Mouse (Mus musculus): ENCODE measurements around the gene Lag3.
A peak's percentile ranks its signal among the peaks of the same experiment; 100 is the strongest.

The Lag3 gene

DNA sequence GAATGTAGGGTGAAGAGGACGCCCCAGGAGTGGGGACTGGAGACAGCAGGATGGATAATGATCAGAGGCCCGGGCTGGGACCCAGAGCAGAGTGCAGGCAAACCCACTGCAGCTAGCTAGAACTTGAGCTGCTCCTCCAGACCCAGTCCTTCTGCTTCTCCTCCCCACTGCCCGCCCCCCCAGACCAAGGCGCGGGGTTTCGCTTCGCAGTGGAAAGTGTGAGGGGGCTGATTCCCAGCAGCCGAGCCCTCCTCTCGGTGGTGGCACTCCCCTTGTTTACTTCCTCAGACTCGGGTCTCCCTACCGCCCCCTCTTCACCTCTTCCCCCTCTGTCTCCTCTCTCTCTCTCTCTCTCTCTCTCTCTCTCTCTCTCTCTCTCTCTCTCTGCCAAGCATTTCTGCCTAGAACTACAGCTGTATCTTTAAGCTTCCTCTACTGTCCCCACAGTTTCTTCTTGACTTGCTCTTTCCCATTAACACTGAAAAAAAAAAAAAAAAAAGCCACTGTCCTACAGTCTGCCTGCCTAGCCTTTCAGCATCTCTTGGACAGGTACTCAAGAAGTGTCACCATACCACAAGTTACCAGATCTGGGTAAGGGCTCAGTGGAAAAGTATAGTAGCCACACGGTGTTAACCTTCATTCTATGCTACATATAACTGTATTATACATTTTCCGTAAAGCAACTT is at the start of gene Lag3:
Gene Lag3 (minus strand): TSS at position 173 of the 686 bp plus-strand sequence.
- no peak for DNase-seq

DNA sequence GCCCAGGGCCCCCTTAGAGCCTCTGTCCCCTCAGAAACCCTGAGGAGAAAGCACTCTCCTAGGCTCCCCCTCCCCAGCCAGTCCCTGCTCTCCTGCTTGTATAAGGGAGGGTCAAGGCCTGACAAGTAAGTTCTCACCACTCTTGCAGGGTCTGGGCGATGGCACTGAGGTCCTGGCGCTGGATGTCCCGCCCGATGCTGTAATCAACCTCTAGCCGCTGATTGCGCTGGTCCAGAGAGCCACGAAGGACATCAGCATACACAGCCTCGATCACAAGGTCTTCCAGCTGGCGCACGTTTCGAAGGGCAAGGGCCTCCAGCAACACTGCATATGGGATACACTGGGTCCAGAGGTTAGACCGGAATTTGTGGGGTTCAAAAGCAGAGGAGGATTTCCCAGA is 49.5 kb upstream of the Lag3 start:
- DNase-seq: no peak

GRCm38 (mm10) chr6:124959960-124960359 is 48.5 kb upstream of the Lag3 start:
- DNase-seq: no peak

DNA sequence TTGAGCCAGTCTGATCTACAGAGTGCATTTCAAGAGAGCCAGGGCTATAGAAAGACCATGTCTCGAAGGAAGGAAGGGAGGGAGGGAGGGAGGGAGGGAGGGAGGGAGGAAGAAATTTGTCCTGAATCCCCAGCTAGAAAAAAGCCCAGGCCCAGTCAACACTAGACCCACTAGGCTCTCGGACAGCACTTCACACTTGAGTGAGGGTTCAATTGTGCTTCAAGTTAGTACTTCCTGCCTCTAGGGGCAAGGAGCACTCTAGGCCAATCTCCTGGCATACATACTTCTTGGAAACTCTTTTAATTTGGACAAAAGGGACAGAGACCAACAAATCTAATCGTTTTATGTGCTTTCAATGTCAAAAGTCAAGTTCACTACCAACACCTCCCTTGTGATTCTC is 46.6 kb upstream of the Lag3 start:
- no peak for DNase-seq

GRCm38 (mm10) chr6:124955212-124955611 is 43.7 kb upstream of the Lag3 start:
- no peak for DNase-seq

GRCm38 (mm10) chr6:124953991-124954715 is 42.6 kb upstream of the Lag3 start:
- DNase-seq: no peak

DNA sequence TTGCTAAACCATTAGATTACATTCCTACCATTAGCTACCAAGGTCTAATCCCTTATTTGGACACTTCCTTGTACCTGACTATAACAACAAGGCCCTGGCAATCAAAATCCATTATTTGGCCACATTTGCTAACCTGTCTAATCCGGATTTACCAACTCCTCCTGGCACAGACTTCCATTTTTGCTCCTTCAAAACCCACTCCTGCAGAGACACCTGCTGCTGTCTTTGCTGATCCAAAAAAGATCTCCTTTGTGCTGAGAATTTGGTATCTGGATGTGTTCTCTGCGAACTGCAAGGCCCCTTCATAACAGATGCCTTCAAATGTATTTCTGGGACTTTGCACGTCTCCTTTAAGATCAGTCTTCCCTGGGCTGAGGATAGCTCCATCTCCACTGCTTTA is 32.0 kb upstream of the Lag3 start:
- DNase-seq: no peak

DNA sequence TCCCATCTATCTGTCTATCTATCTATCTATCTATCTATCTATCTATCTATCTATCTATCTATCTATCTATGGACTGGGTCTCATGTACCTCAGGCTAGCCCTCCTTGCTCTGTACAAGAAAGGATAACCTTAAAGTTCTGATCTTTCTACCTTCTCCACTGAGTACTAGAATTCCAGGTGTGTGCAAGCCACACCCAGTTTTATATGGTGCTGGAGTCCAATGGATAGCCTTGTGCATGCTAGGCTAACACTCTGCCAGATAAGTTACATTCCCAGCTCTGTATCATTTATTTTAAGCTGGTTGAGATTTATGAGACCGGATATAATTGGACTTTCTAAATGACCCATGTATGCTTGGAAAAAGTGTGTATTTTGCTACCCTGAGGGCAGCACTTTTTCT is 30.2 kb upstream of the Lag3 start:
- DNase-seq: no peak

DNA sequence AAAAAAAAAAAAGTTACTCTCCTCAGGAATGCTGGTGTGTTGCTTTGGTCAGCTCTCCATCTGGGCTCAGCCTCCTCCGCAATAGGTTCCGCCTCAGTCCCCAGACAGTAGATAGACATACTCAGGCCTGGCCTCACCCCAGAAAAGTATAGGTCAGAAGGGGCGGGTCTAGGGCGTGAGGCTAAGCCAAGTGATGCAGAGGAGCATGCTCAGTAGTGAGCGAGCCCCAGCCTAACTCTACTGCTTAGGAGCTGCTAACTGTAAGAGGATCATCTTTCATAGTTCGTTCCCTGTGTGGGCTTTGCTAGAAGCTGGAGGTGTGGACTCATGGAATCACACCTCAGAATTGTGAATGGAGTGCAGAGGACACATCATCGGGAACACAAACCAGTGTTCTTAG is 27.0 kb upstream of the Lag3 start:
- DNase-seq: no peak

- DNase-seq: no peak
Observed at GRCm38 (mm10) chr6:124937493-124937892, 26.0 kb upstream of the Lag3 start.

DNA sequence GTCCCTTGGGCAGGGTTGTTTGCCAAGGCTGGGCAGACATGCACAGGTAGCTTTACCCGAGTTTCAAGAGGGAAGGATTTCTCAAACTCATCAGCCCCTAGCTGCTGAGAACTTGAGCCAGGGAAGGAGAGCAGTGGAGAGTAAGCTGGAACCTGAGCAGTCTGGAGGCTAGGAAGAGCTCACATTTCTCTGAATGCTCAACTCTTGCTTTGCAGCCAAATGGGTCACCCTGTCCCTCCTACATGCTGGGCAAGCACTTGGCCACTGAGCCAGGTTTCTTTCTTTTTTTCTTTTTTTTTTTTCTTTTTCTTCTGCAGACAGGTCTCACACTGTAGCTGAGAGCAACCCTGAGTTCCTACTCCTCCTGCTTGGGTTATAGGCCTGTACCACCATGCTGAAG is 25.2 kb upstream of the Lag3 start:
- no peak for DNase-seq

- DNase-seq: no peak
Observed at GRCm38 (mm10) chr6:124934670-124935069, 23.2 kb upstream of the Lag3 start.

- no peak for DNase-seq
Observed at GRCm38 (mm10) chr6:124933127-124933526, 21.6 kb upstream of the Lag3 start.

- DNase-seq: peak; percentile 3
Observed at GRCm38 (mm10) chr6:124932314-124932695, 20.8 kb upstream of the Lag3 start.

DNA sequence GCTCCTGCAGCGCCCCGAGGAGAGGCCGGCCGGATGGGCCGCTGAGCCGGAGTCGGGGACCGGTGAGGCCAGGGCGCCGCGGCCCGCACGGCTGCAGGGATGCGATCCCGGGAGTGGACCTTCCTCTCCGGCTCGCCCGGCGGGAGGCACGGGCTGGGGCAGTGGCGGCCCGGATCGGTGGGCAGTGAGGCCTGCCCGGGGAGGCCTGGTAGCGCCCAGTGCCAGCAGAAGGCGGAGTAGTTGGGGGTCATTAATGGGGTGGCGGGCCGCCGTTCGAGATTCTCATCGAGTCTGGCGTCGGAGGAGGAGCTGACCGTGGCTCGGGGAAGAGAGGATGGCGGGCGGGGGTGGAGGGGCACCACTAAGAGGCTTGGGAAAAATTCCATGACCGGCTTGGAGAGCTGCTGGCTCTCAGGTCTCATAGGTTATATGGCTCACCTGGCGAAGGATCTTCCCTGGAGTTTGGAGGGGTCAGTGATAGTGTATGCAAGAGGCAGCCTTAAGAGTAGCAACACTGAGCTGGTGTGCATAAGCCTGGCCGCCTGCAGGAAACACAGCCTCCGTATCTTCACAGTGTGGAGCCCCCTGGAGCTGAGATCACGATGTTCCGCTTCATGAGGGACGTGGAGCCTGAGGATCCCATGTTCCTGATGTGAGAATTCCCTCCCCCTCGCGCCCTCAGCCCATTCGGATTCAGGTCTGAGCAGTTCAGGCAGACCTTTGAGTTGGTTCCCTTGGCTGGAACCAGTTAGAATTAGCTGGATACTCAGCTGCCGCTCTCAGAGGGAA is 20.2 kb upstream of the Lag3 start:
- DNase-seq: peak; percentile 55

GRCm38 (mm10) chr6:124930754-124931524 is 19.4 kb upstream of the Lag3 start, which contains the start of gene Mlf2:
Mlf2 (plus strand) TSS chr6:124931386.
- peak; percentile 100 for DNase-seq

- peak; percentile 20 for DNase-seq
Observed at GRCm38 (mm10) chr6:124930231-124930630, 18.7 kb upstream of the Lag3 start.

DNA sequence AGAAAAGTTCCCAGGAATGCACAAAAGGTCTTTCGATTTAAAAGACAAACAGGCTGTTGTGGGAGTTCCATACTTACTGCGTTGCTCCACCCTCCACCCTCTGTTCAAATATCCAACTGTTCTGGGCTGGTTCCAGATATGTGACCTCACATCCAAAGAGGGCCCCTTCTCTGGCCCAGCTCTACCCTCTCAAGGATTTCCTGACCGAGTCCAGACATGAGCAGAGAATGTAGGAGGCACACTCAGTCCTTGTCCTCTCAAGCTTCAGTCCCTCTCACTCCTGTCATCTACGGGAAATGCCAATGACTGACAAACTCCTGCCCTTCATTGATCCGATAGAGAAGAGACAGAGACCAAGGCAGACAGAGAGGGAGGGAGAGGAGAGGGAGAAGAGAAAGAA is 14.4 kb upstream of the Lag3 start:
- no peak for DNase-seq

DNA sequence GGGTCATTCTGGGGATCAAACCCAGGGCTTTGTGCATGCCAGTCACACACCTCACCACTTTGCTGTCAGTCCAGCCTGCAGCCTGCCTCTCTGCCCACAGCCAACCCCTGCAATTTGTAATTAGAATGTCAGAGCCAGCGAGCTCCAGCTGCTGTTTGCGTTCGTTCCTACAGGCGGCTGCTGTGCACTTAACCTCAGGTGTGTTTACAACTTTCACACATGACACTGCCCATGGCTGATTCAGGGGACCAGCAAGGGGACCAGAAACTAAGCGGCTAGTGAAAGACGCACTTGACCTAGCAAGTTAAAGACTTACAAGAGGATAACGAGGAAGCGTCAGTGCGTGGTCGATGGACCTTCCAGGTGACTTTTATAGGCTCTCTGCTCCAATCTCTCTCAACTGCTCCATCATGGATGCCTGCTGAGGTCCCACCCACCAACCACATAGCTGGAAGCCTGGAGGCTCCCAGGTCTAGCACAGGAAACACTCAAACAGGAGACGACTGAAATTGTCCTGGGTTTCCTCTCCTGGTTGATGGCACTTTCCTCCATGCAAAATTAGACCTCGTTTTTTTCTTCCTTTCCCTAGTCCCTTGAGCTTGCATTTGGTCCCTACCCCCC is 13.8 kb upstream of the Lag3 start:
- DNase-seq: peak; percentile 7

DNA sequence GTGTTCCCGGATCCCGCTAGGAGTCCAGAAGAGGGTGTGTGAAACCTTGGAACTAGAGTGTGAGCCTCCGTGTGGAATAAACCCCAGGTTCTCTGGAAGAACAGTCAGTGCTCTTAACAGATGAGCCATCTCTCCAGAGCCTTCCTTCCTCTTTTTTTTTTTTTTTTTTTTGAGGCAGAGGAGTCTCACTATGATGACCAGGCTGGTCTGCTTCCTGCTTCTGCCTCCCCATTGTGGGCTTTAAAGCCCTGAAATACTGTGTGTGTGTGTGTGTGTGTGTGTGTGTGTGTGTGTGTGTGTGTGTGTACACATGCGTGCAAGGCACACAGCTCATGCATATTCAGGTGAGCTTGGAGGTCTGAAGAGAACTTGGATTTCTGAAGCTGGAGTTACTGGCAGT is 10.0 kb upstream of the Lag3 start:
- no peak for DNase-seq

DNA sequence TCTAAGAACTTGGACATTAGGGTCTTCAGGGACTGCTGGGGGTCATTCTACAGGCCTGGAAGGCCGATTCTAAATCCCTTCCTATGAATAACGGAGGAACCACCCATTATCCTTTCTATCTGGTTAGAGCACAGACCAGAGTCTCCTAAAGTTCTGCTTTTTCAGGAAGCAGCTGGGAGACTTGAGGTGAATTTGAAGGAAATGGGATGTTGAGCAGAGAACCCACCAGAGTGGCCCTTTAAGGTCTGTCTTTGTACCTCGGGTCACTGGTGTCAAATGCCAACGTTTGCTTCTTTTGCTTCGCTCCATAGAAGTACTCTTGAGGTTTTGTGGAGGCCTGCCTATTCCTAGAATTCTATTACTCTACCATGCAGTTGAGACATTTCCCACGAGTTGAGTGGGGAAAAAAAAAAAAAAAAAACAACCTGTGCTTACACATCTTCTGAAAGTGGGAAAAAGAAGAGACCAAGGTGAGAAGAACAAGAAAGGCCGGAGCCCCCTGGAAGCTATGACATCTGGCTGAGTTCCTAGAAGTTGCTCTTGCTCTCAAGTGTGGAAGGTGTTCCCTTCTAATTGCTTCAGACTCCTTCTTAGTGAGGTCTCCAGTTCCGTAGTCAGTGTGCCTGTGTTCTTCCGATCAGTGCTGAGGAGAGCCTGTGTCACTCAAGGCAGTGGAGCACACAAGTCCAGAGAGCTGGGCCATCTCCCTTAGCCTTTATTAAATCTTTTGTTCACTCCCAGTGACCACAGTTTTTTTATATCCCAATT is 9.0 kb upstream of the Lag3 start:
- DNase-seq: no peak
